Mouse (Mus musculus): ENCODE data around the gene Zfp654.

Zfp654 gene

DNA sequence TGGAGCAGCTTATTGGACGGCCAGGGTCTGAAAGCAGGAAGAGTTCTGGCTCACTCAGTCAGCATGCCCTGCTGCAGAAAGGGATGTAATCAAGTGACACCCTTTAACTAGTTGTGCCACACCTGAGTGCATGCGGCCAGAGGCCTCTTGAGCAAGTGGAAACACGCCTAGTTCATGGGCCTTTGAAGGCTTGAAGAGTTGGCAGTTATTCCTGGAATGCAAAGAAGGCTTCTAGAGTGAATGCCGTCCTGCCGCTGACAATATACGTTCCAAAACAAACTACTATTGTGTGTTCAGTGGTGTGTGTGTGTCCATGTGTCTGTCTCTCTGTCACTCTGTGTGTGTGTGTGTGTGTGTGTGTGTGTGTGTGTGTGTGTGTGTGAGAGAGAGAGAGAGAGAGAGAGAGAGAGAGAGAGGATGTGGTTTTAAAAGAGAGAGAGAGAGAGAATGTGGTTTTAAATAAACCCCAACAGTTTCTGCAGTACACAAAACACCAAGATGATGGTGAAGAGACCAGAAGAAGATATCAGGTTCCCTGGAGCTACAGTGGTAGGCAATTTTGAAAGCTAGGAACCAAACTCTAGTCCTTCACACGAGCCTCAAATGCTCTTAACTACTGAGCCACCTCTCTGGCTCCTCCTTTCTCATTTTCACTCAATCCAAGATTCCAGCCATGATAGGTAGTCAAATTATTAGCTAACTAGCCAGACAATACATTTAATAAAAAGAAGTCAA lies 93.6 kb downstream of the Zfp654 start:
- no peak for TF ChIP-seq GATA4 (IDR thresholded peaks at IDR 0.05; ENCODE audit: insufficient replicate concordance, low read length)

DNA sequence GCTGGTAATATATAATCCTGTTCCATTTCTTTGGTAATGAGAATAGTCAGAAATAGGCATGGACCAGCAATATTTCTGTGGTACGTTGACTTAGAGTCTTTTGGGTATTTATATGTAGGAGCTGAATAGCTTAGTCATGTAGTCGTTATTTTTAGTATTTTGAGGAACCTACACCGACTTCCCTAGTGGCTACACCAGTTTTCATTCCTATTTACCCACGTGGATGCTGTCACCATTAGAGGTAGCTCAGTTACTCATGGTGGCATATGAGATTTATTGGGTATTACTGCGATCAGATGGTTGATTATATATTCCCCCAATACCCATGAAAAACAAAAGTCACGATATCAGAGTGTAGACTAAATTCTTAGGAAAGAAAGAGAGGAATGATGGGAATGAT lies 95.1 kb downstream of the Zfp654 start:
- no peak for TF ChIP-seq GATA4 (IDR thresholded peaks at IDR 0.05; ENCODE audit: insufficient replicate concordance, low read length)

- no peak for TF ChIP-seq GATA4 (IDR thresholded peaks at IDR 0.05; ENCODE audit: insufficient replicate concordance, low read length)
These were observed 96.7 kb downstream of the Zfp654 start for GRCm38 (mm10) chr16:64754743-64755139.

- no peak for TF ChIP-seq GATA4 (IDR thresholded peaks at IDR 0.05; ENCODE audit: insufficient replicate concordance, low read length)
These were observed 97.3 kb downstream of the Zfp654 start for GRCm38 (mm10) chr16:64753990-64754742.

GRCm38 (mm10) chr16:64748237-64748636 lies 103.2 kb downstream of the Zfp654 start:
- no peak for TF ChIP-seq GATA4 (IDR thresholded peaks at IDR 0.05; ENCODE audit: insufficient replicate concordance, low read length)

DNA sequence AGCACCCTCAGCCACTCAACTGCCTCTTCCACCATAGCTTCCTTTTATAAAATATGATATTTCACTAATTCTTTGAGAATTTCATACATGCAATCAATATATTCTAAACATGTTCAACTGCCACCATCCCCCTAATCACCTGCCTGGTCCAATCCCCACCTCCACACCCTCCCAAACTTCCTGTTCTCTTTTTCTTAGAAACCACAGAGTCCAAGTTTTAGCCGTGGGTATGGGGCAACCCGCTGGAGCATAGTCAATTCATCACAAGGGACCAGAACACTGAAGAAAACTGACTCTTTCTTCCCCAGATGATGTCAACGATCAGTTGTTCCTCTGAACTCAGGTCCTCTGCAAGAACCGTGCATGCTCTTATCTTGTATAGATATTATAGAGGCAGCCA lies 106.4 kb downstream of the Zfp654 start:
- no peak for TF ChIP-seq GATA4 (IDR thresholded peaks at IDR 0.05; ENCODE audit: insufficient replicate concordance, low read length)

GRCm38 (mm10) chr16:64737289-64737688 lies 114.2 kb downstream of the Zfp654 start:
- no peak for TF ChIP-seq GATA4 (IDR thresholded peaks at IDR 0.05; ENCODE audit: insufficient replicate concordance, low read length)
